Mouse (Mus musculus) cerebral cortex, adult 2 months (tissue): Measurements from ENCODE around the gene Cyp3a16.

Experiments used
- WGBS: fragments of 180-500 bp; shearing (Covaris S2); methylation state at CpG from one replicate; pipeline ENCODE4 v1.1.7; 2018; 5-methylcytosine and 5-hydroxymethylcytosine counted together

Cyp3a16 gene

DNA sequence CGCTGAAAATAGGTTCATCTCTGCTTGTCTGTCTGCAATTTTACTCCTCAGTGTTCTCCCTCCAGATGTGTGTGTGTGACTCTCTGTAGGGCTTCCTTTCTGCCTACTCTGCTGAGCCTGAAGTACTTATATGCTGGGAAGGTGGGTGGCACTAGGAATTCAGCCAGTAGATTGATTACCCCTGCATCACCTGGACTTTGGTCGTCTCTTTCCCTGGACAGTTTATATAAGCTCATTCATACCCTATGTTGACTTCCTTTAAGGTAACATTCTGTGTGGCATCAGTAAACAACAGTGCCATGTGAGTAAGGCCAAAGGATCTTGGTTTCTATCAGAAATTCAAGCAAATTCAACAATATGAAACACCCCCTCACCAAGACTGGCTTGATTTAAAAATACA, at the start of gene Cyp3a16:
TSS of gene Cyp3a16 (minus strand) at position 101 of the 400 bp plus-strand sequence.
- 66% methylated on average over 2 of the region's 2 CpGs for WGBS

DNA sequence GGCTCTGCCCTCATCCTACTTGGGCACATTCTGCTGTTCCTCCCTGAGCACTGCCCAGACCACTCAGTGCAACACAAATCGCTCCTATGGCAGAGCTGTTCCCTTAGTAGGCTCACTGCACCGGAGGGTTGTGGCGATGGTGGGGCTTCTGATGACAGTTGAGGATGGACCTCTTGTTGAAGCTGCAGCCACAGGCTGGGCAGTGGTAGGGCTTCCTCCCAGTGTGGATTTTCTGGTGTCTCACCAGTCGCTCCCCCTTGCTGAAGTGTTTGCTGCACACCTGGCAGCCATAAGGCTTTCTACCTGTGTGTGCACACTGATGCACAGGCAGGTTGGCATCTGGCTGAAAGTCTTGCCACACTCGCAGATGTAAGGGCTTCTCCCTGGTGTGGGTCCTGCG, 20.8 kb upstream of the Cyp3a16 start:
- no CpG with 5 or more reads among the region's 6 CpGs for WGBS

DNA sequence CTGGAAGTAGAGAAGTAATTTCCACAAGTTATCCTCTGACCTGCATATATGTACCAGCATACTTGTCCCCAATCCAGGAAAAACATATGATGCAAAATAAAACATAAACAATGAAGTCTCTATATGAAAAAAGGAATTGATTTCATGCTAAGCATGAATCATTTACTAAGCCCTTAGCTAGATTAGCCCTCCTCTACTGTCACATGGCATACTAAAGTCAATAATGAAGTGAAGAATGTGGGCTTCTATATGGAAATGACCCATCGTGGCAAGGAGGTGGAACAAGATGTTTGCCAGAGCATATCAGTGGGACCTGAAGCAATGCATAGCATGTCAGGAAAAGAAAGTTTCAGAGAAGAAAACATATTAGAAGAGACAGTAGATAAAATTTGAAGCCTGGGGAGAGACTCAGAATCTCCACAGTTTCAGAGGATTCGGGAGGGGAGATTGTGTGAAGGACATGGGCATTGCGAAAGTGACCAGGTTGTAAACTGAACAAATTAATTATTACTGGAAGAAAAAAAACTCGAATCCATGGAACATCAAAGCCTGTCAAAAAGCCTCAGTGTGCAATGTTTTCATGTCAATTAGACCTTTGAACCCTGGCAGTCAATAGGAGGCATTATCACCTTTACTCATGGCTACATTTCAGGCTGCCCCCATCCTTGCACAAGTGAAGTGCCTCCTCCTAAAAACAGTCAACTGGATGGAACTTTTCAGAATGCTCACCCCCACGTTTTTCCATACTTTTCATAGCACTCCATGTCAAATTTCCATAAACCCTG, 5.0 kb downstream of the Cyp3a16 start:
- WGBS, result 66% methylated on average over 5 of the region's 5 CpGs

DNA sequence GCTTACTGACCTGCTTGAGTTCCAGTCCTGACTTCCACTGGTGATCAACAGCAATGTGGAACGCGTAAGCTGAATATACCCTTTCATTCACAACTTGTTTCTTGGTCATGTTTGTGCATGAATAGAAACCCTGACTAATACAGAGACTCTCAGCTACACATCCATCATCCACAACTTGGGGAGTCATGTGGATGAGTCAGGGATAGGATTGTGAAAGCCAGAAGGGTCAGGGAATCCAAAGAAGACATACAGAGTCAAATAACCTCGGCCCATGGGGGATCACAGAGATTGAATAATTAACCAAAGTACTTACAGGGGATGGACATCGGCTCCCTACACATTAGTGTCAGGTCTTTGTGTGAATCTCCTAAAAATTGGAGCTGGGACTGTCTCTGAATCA, 7.2 kb downstream of the Cyp3a16 start:
- WGBS, result 74% methylated on average over 4 of the region's 4 CpGs

DNA sequence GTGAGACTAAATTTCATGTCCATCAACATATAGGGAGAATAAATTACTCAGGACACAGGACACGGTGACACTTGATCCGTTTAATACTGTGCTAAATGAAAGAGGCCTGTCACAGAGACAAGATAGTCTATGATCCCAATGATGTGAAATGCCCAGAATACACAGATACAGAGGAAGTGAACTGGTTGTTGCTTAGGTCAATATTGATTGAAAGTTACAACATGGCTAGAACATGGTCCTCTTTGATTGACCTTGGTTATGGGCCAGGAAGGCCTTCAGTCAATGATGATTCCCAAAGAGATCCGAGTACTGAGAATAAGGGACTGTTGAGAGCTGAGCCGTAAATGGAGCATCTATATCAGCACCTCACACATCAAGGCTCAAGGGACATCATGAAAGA, 15.1 kb downstream of the Cyp3a16 start:
- WGBS, result 86% methylated on average over 4 of the region's 4 CpGs

DNA sequence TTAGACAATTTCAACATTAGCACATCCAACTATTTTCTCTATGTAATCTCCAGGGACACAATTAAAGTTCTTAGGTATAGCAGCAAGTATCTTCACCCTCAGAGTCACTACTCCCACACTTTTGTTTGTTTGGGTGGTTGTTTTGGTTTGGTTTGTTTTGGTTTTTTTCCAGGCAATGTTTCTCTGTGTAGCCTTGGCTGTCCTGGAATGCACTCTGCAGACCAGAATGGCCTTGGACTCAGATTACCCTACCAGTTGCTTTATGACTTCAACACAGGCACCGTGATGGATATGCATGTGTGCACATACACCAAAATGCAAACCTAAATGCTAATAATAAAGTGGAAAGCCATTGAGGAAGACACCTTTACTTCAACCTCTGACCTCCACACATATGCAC, 35.8 kb downstream of the Cyp3a16 start:
- WGBS, result 77% methylated on average over 1 of the region's 1 CpGs

DNA sequence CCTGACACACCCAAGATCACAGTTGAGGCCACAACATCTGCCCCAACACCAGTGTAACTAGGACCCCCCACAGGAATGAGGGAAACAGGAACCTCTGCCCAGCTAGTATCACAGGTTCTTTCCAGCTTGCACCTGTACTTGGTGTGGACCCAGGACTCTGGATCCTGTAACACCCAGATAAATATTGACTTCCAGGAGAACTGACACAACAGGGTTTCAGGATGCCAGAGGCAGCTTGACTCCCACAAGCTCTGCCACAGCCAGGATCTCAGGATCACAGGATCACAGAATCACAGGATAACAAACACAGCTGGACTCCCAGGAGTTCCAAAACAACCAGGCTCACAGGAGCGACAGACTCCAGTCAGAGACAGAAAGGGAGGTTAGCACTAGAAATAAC, 47.2 kb downstream of the Cyp3a16 start:
- WGBS, result 70% methylated on average over 1 of the region's 1 CpGs

GRCm38 (mm10) chr5:145415416-145415815, 54.1 kb downstream of the Cyp3a16 start:
- WGBS, result 90% methylated on average over 9 of the region's 9 CpGs
